Mouse (Mus musculus): Measurements from ENCODE around the gene Cdkal1.

DNA sequence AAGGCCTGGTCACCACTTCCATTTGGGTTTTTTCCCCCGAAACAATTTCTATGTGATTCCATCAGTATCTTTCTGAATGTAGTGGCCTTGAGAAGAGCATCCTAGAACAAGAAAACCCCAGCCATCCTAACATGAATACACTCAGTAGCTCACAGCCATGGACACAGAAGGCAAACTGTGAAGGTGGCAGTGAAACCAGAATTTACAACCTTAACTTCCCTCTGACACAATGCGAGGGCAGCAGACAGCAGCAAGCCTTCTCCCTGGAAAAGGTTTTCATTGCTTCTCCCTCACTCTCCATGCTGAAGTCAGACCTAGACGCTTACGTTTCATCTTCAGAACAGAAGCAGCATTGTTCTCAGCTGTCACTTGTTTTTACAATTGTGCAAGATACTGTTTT, 87.9 kb downstream of the Cdkal1 start:
- no peak for TF ChIP-seq EP300 (IDR thresholded peaks at IDR 0.05; ENCODE audit: low read depth)
- TF ChIP-seq CTCF (IDR thresholded peaks at IDR 0.05; ENCODE audit: low read depth): no peak

All from liver, postnatal 0 days (tissue).